Mouse (Mus musculus) adrenal gland, adult 18-20 months (tissue): Measurements from ENCODE around the gene Atad5. TPM values are rescaled to one million over a fixed set of nuclear protein-coding genes. Genes with fewer than 3 reads are reported as not detected.
"Not testable (repeated sequence)": the region's sequence is repeated elsewhere in the genome, so short reads cannot be mapped to it uniquely, and the experiment has no call there.

Source experiments
- DNase-seq, 2 experiments: peaks; one replicate each; pipeline ENCODE4 v3.0.0; 2021 to 2022; ENCODE audit warnings: low spot score in 2 of 2
- long read RNA-seq, 2 experiments: library from polyadenylated mRNA; stranded (forward); transcript quantifications; one replicate each; pipeline ENCODE4 v2.0.0; 2021
- total RNA-seq, 2 experiments: library from RNA; stranded (reverse); gene quantifications; 1 replicate in 1 of 2; 2 replicates in 1 of 2; pipeline ENCODE4 v1.2.3; 2021

The Atad5 gene
- total RNA-seq, result 1 to 10 TPM; 1.2 to 1.8 TPM
- long read RNA-seq, experiment 1, result 0 reads
- long read RNA-seq, experiment 2, result 0 reads

GRCm38 (mm10) chr11:80088917-80089816 lies at the start of gene Atad5:
Gene Atad5, plus strand, starts transcription at chr11:80089400.
- peak; percentile 92 to 93 for DNase-seq

- DNase-seq, result peak; percentile 28 to 31
Observed at GRCm38 (mm10) chr11:80042615-80043418, 46.4 kb upstream of the Atad5 start.

- no peak for DNase-seq
Observed at GRCm38 (mm10) chr11:80043419-80043817, 45.8 kb upstream of the Atad5 start.

GRCm38 (mm10) chr11:80046856-80047255 lies 42.3 kb upstream of the Atad5 start:
- no peak for DNase-seq

- DNase-seq, result no peak
Observed at GRCm38 (mm10) chr11:80050088-80050487, 39.1 kb upstream of the Atad5 start.

- no peak for DNase-seq
Observed at GRCm38 (mm10) chr11:80052456-80052855, 36.7 kb upstream of the Atad5 start.

- DNase-seq, result no peak
Observed at GRCm38 (mm10) chr11:80053171-80053570, 36.0 kb upstream of the Atad5 start.

- no peak for DNase-seq
Observed at GRCm38 (mm10) chr11:80054659-80055058, 34.5 kb upstream of the Atad5 start.

GRCm38 (mm10) chr11:80056141-80056540 lies 33.1 kb upstream of the Atad5 start:
- no peak for DNase-seq

GRCm38 (mm10) chr11:80062159-80062558 lies 27.0 kb upstream of the Atad5 start:
- DNase-seq, result no peak

GRCm38 (mm10) chr11:80066373-80066772 lies 22.8 kb upstream of the Atad5 start:
- DNase-seq, result not testable (repeated sequence)

GRCm38 (mm10) chr11:80067558-80067957 lies 21.6 kb upstream of the Atad5 start:
- DNase-seq, result no peak

- DNase-seq, result no peak
Observed at GRCm38 (mm10) chr11:80069815-80070214, 19.4 kb upstream of the Atad5 start.

GRCm38 (mm10) chr11:80071039-80071438 lies 18.2 kb upstream of the Atad5 start:
- no peak for DNase-seq

- no peak for DNase-seq
Observed at GRCm38 (mm10) chr11:80072365-80072764, 16.8 kb upstream of the Atad5 start.

- no peak for DNase-seq
Observed at GRCm38 (mm10) chr11:80075608-80076277, 13.5 kb upstream of the Atad5 start.

- no peak for DNase-seq
Observed at GRCm38 (mm10) chr11:80077784-80078545, 11.2 kb upstream of the Atad5 start.

- no peak for DNase-seq
Observed at GRCm38 (mm10) chr11:80078831-80079230, 10.4 kb upstream of the Atad5 start.

- no peak for DNase-seq
Observed at GRCm38 (mm10) chr11:80079751-80080150, 9.4 kb upstream of the Atad5 start.

GRCm38 (mm10) chr11:80080381-80080825 lies 8.8 kb upstream of the Atad5 start:
- DNase-seq, result peak in 1 of 2 experiments; percentile 49
